Mouse (Mus musculus) forebrain, embryonic 11.5 days (tissue): ENCODE results near the gene Maco1. TPM values are rescaled to one million over a fixed set of nuclear protein-coding genes. Genes with fewer than 3 reads are reported as not detected.

Experiments used
- ATAC-seq: fragments of 200-750 bp; cut with Nextera tagmentation; replicated peaks from 2 replicates; pipeline ENCODE4 v1.8.0; 2017; ENCODE audit warnings: moderate TSS enrichment; ENCODE audit not compliant: low FRiP score
- DNase-seq: peaks from one replicate; pipeline ENCODE4 v3.0.0-alpha.2; 2017; ENCODE audit warnings: low spot score
- H3K27ac ChIP-seq: fragments of 300-500 bp; sonication (generic); 2 replicates; pipeline ENCODE4 v1.5.1; 2014; ENCODE audit warnings: low read depth, low read length
- H3K27me3 ChIP-seq: fragments of 300-500 bp; sonication (generic); 2 replicates; pipeline ENCODE4 v1.6.1; 2014; ENCODE audit warnings: mild to moderate bottlenecking, low read length, mixed read lengths; ENCODE audit not compliant: control insufficient read depth, insufficient read depth
- H3K36me3 ChIP-seq: fragments of 300-500 bp; sonication (generic); 2 replicates; pipeline ENCODE4 v1.6.1; 2014; ENCODE audit warnings: mild to moderate bottlenecking, low read length, moderate library complexity, mixed read lengths; ENCODE audit not compliant: control insufficient read depth, insufficient read depth
- H3K4me1 ChIP-seq: fragments of 300-500 bp; sonication (generic); replicated peaks from 2 replicates; pipeline ENCODE4 v1.6.1; 2014; ENCODE audit warnings: low read length, mixed read lengths; ENCODE audit not compliant: control insufficient read depth, insufficient read depth
- H3K4me2 ChIP-seq: fragments of 300-500 bp; sonication (generic); 2 replicates; pipeline ENCODE4 v1.6.1; 2014; ENCODE audit warnings: low read depth, mild to moderate bottlenecking, low read length, moderate library complexity, mixed read lengths; ENCODE audit not compliant: severe bottlenecking
- H3K4me3 ChIP-seq: fragments of 300-500 bp; sonication (generic); 2 replicates; pipeline ENCODE4 v1.5.1; 2014; ENCODE audit warnings: low read depth, low read length
- H3K9ac ChIP-seq: fragments of 300-500 bp; sonication (generic); 2 replicates; pipeline ENCODE4 v1.6.1; 2014; ENCODE audit warnings: low read length
- H3K9me3 ChIP-seq: fragments of 300-500 bp; sonication (generic); 2 replicates; pipeline ENCODE4 v1.6.1; 2016; ENCODE audit warnings: low read length, mixed read lengths; ENCODE audit not compliant: control insufficient read depth
- WGBS: fragments of 180-500 bp; shearing (Covaris S2); extraction: QIAGEN DNeasy Blood & Tissue Kit; methylation state at CpG from one replicate; pipeline ENCODE4 v1.1.7; 2014; 5-methylcytosine and 5-hydroxymethylcytosine counted together
- polyA plus RNA-seq: library from polyadenylated mRNA; unstranded; fragments of >200 nt; fragmentation: Nextera tagmentation; extraction: Ambion mirVana; gene quantifications from 2 replicates; pipeline ENCODE4 v1.2.1, GENCODE M21; 2014

Gene Maco1
- polyA plus RNA-seq, 1 experiment from 2014 or later = 47.5 TPM

DNA sequence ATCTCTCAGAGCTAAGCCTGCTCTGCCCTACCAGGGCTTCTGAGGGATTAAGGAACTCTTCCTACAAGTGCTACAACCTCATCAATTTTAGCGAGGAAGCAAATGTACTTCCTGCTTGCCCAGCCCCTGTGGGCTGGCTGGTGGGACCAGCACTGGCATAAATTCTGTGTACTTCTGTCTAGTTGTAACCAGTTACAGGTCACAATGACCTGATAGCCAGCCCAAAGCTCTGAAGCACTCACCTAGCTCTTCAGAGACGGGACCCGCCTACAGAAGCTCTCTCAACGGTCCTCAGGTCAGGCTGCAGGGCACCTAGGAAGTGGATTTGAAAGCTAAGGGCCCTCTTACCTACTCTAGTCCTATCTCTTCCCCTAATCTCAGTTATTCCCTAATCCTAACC lies 35.4 kb downstream of the Maco1 start:
- 89% methylated on average over 4 of the region's 4 CpGs for WGBS
- Histone ChIP-seq H3K27me3 (no peaks in the 10 kb centered on the region), H3K4me3 (no peak overlapping the region), H3K9ac (no peak overlapping the region), H3K4me2 (no peak overlapping the region), H3K4me1 (no peaks in the 10 kb centered on the region), H3K36me3 (no peaks in the 10 kb centered on the region), H3K27ac (no peak overlapping the region), H3K9me3 (no peaks in the 10 kb centered on the region)
- no peak for ATAC-seq
- no peak for DNase-seq

DNA sequence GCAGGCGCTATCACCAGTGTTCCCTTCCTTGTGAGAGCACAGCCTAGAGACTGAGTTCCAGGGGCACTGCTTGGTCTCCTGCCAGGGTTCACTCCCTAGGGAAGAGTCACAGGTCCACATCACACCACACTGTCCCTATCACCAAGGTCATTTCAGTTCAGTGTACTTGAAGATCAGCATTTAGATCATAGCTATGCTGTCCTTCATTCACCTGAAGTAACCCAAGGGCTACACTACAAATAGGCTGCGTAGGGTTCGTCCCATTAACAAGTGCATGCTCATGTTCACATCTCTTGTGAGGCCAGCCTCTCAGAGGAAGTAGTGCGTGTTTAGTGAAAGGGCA lies 38.9 kb downstream of the Maco1 start:
- Histone ChIP-seq H3K4me2 (no peak overlapping the region), H3K4me1 (no peaks in the 10 kb centered on the region), H3K9ac (no peak overlapping the region), H3K36me3 (peaks cover 3% of the 10 kb centered on the region; the same call in 1 of the 2 replicates), H3K27ac (no peak overlapping the region), H3K9me3 (no peaks in the 10 kb centered on the region), H3K4me3 (no peak overlapping the region), H3K27me3 (no peaks in the 10 kb centered on the region)
- no peak for ATAC-seq
- DNase-seq = no peak
- 95% methylated on average over 4 of the region's 4 CpGs for WGBS

DNA sequence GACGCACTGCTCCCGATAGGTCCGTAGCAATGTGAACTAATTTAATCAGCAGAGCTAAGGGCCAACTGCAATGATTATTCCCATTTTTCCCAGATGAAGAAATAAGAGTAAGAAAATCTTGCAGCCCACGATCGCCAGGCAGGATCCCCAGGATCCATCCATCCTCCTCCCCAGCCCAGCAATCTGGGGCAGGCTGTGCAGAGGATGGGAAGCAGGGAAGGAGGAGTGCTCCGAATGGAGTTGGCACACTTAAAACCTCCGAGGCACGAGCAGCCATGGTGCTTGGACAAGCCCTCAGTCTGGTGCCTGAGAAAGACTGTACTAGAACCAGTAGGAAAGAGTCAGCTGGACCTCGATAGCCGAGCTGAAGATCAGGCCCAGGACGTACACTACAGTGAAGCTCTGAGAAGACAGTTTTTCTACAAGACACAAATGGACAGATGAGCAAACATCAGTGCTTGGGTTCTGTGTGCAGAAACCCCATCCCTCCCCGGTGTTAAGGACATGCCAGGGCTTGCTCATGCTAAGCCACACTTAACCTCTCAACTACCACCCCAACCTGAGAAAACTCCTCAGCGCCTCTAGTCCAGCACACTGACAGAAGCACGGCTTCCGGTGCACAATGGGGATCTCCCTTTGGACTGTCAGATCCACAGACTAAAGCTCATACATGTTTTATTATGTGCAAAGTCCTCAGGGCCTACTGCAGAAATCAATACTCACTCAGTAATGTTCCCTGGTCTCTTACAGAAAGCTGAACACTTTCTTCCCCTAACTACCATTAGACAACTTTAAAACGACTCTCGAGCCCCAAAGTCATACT lies 39.5 kb downstream of the Maco1 start:
- no peak for ATAC-seq
- 90% methylated on average over 17 of the region's 17 CpGs for WGBS

DNA sequence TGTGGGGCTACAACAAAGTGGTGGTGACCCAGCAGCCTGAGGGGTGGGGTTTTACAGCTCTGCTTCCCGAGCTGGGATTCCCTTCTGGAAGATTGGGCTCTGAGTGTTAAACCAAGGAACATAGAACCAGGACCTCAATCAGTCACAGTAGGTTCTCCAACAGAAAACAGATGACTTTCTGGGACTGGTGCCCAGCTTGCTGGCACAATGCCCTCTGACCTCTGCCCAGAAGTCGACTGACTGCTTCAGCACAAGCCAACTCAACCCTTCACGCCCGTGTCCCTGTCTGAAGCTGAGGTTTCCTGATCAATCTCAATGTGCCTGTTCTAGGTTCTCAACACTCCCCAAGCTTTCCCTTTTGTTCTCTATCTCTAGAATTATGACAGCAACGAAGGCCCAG lies 48.4 kb downstream of the Maco1 start:
- H3K9me3 ChIP-seq = no peaks in the 10 kb centered on the region
- H3K4me1 ChIP-seq = no peaks in the 10 kb centered on the region
- H3K4me3 ChIP-seq = no peak overlapping the region
- ATAC-seq (no peak), DNase-seq (no peak)
- no peak overlapping the region for H3K4me2 ChIP-seq
- 93% methylated on average over 5 of the region's 5 CpGs for WGBS
- H3K27ac ChIP-seq = no peak overlapping the region
- H3K27me3 ChIP-seq = no peaks in the 10 kb centered on the region
- H3K36me3 ChIP-seq = peaks cover 17% of the 10 kb centered on the region; the same call in 1 of the 2 replicates
- H3K9ac ChIP-seq = no peak overlapping the region

More for the DNA sequence above, 39.5 kb downstream of the Maco1 start:
- H3K36me3 ChIP-seq = peaks cover 3% of the 10 kb centered on the region; the same call in 1 of the 2 replicates
- no peak overlapping the region for H3K27ac ChIP-seq
- no peak overlapping the region for H3K4me3 ChIP-seq
- DNase-seq = no peak
- H3K4me1 ChIP-seq = no peaks in the 10 kb centered on the region
- no peak overlapping the region for H3K4me2 ChIP-seq
- H3K27me3 ChIP-seq = no peaks in the 10 kb centered on the region
- no peak overlapping the region for H3K9ac ChIP-seq
- H3K9me3 ChIP-seq = no peaks in the 10 kb centered on the region

DNA sequence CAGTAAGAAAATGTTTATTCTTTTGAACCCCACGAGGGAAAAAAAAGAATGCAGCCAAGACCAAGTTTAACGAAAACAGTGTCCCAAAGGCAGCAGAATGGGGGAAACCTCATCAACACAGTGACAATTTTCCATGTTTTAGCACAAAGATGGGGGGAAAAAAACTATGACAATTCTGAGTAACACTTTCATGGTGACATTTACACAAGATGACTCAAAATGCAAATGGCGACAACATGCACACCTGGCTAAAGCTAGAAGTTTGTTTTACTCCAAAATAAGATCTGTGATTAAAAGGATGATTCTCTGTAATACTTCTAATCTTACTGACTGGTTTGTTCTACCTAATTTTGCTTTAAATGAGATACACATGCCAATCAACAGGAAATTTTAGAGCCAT lies 50.4 kb downstream of the Maco1 start:
- DNase-seq (no peak), ATAC-seq (no peak)
- no peak overlapping the region for H3K4me2 ChIP-seq
- H3K36me3 ChIP-seq = peaks cover 17% of the 10 kb centered on the region; the same call in 1 of the 2 replicates
- H3K4me3 ChIP-seq = no peak overlapping the region
- WGBS = 93% methylated on average over 3 of the region's 3 CpGs
- no peaks in the 10 kb centered on the region for H3K9me3 ChIP-seq
- no peaks in the 10 kb centered on the region for H3K4me1 ChIP-seq
- H3K27me3 ChIP-seq = no peaks in the 10 kb centered on the region
- no peak overlapping the region for H3K9ac ChIP-seq
- no peak overlapping the region for H3K27ac ChIP-seq

DNA sequence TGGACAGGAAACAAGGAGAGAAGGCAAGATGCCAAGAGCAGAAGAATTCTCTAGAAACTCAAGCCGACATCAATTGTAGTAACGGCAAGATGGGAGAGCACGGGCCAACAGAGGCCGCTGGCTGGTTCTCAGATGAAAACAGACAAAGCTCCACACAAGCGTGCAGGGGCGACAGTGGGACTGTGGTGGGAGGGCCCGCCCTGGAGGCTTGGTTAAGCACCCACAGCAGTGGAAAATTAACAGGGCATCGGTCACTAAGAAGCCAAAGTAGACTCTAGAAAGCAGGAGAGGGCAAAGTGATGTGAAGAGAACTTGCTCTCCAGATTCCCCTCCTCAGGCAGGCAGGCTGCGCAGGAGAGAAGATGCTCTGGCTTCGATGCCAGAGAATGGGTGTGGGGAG lies 51.0 kb downstream of the Maco1 start:
- Histone ChIP-seq H3K36me3 (peaks cover 17% of the 10 kb centered on the region; the same call in 1 of the 2 replicates), H3K4me3 (no peak overlapping the region), H3K4me2 (no peak overlapping the region), H3K9ac (no peak overlapping the region), H3K27me3 (no peaks in the 10 kb centered on the region), H3K9me3 (no peaks in the 10 kb centered on the region), H3K27ac (no peak overlapping the region), H3K4me1 (no peaks in the 10 kb centered on the region)
- WGBS = 92% methylated on average over 10 of the region's 10 CpGs
- ATAC-seq (no peak), DNase-seq (no peak)

DNA sequence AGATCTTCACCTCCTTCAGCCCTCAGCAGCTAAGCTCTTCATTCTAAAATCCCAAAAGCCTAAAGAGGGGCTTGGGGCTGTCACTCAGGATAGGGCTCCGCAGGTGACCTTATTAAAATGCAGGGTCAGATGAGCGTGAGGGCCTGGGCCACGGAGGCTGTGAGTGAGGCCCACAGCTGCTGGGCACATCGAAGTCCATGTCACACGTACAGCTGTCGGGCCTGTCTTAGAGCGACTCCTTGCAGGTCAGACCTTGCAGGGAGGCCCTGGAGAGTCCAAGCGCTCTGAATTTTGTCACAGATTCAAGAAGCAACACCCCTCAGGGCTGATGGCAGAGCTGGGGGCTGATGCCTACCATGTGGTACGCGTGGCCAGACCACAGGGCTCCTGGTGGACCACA lies 52.5 kb downstream of the Maco1 start:
- Histone ChIP-seq H3K36me3 (peaks cover 11% of the 10 kb centered on the region; the same call in 1 of the 2 replicates), H3K27ac (no peak overlapping the region)
- 71% methylated on average over 10 of the region's 10 CpGs for WGBS

DNA sequence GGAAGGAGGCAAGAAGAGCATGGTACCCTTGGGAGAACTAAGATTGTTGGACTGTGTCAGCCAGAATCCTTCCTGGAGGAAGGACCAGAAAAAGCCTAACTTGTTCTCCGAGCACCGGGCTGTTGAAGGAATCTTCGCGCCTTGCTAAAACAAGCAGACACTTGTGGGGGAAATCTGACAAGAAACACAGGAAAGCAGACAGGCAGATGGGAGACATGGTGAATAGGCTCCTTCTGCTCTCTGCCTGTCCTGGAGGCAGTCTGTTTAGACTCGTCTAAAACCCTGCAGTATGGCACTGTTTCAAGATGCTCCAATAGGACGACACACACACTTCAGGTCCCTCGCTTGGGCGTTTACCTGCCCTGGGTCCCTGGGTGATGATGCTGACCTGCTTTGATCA lies 53.0 kb downstream of the Maco1 start:
- H3K27ac ChIP-seq = no peak overlapping the region
- no peaks in the 10 kb centered on the region for H3K4me1 ChIP-seq
- DNase-seq (no peak), ATAC-seq (no peak)
- H3K36me3 ChIP-seq = peaks cover 11% of the 10 kb centered on the region; the same call in 1 of the 2 replicates
- H3K4me3 ChIP-seq = no peak overlapping the region
- 86% methylated on average over 8 of the region's 8 CpGs for WGBS
- no peak overlapping the region for H3K9ac ChIP-seq
- H3K9me3 ChIP-seq = no peaks in the 10 kb centered on the region
- no peaks in the 10 kb centered on the region for H3K27me3 ChIP-seq
- no peak overlapping the region for H3K4me2 ChIP-seq

More for the DNA sequence above, 52.5 kb downstream of the Maco1 start:
- H3K9ac ChIP-seq = no peak overlapping the region
- no peaks in the 10 kb centered on the region for H3K9me3 ChIP-seq
- DNase-seq (no peak), ATAC-seq (no peak)
- H3K27me3 ChIP-seq = no peaks in the 10 kb centered on the region
- no peaks in the 10 kb centered on the region for H3K4me1 ChIP-seq
- no peak overlapping the region for H3K4me3 ChIP-seq
- H3K4me2 ChIP-seq = no peak overlapping the region

DNA sequence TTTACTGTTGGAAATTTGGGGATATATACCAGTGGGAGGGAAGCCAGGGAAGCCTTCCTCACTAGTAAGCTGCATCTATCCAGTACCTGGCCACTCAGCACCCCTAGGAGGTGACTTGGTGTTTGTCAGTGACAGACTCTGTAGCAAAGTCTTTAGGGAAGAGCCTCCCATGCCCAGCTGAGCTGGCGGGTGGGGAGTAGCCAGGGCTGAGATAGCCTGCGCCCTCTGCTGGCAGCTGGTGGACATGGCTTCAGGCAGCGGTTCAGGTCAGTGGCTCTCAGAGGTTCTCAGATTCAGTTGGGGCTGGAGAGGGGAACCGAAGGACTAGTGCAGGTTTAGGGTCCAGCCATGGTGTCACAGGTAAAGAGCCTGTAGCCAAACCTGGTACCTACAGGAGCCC lies 53.9 kb downstream of the Maco1 start:
- Histone ChIP-seq H3K4me3 (no peak overlapping the region), H3K36me3 (peaks cover 7% of the 10 kb centered on the region; the same call in 1 of the 2 replicates), H3K27me3 (no peaks in the 10 kb centered on the region), H3K27ac (no peak overlapping the region), H3K9ac (no peak overlapping the region), H3K4me1 (no peaks in the 10 kb centered on the region), H3K4me2 (no peak overlapping the region), H3K9me3 (no peaks in the 10 kb centered on the region)
- ATAC-seq (0 out of 2 replicates have a peak, but pooled peaks have one; percentile 33), DNase-seq (peak; percentile 92)
- WGBS = 9% methylated on average over 4 of the region's 4 CpGs
